29 mouse cellular contexts compared by ENCODE assay signal in the genomic region with DNA sequence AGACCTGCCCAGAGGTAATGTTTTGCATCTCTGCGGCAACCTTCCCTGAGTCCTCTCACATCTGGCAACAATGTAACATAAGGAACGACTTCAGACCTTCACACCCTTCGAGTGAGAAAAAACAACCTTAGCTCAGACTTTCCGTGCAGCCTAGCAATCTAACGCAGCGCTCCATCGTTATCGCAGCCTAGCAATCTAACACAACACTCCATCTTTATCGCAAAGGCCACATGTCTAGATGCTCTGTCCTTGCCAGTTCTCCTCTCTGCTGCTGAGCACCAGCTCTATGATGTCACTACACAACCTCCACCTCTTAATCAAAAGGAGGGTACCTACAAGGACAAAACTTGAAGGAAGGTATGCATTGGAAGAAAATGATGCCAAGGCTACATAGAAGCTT.
DNase-seq lines count a peak whose midpoint lies in the region; ATAC-seq and TF ChIP-seq lines count a peak whose summit lies in the region.
"Had no signal": no experiment of that assay in that cellular context is flagged by ENCODE, and none has a peak within 500 bp of the region (broad histone marks: within the 10 kb centered on the region; RNA-seq: fewer than 3 reads in every experiment).

No protein-coding gene starts in this region.

- peaks cover 22% of the 10 kb centered on the region; the same call in 1 of the 2 replicates for H3K4me1 ChIP-seq in embryonic facial prominence, embryonic 12.5 days
- peaks cover 19% of the 10 kb centered on the region for H3K4me1 ChIP-seq in embryonic facial prominence, embryonic 10.5 days
- peaks cover 56% of the 10 kb centered on the region for H3K4me1 ChIP-seq in limb, embryonic 10.5 days
- H3K4me1 ChIP-seq in limb, embryonic 14.5 days (ENCODE audit: control insufficient read depth, insufficient read depth, low read length), result peaks cover 20% of the 10 kb centered on the region
- H3K4me1 ChIP-seq: embryonic facial prominence, embryonic 15.5 days had no signal

- TF ChIP-seq POLR2A in limb, embryonic 14.5 days (IDR thresholded peaks at IDR 0.05; ENCODE audit: borderline replicate concordance, extremely low read depth, insufficient read depth, insufficient read length), result no peak

- no peaks in the 10 kb centered on the region for H3K36me3 ChIP-seq in embryonic facial prominence, embryonic 12.5 days
- H3K36me3 ChIP-seq in embryonic facial prominence, embryonic 10.5 days (replicated peaks), result no peaks in the 10 kb centered on the region
- H3K36me3 ChIP-seq in limb, embryonic 10.5 days, result no peaks in the 10 kb centered on the region
- H3K36me3 ChIP-seq in limb, embryonic 14.5 days (ENCODE audit: control insufficient read depth, insufficient read depth, low read length), result peaks cover 4% of the 10 kb centered on the region
- H3K36me3 ChIP-seq: embryonic facial prominence, embryonic 15.5 days; forebrain, embryonic 12.5 days; G1E had no signal

- no peaks in the 10 kb centered on the region for H3K9me3 ChIP-seq in embryonic facial prominence, embryonic 12.5 days
- no peaks in the 10 kb centered on the region for H3K9me3 ChIP-seq in embryonic facial prominence, embryonic 10.5 days
- H3K9me3 ChIP-seq in limb, embryonic 10.5 days (replicated peaks), result no peaks in the 10 kb centered on the region
- H3K9me3 ChIP-seq in limb, embryonic 14.5 days (ENCODE audit: control insufficient read depth, low read length), result no peaks in the 10 kb centered on the region
- H3K9me3 ChIP-seq: embryonic facial prominence, embryonic 13.5 days; embryonic facial prominence, embryonic 15.5 days; forebrain, embryonic 12.5 days had no signal

- DNase-seq in embryonic facial prominence, embryonic 10.5 days (ENCODE audit: low spot score), result no peak
- DNase-seq in testis, postnatal 14 days (ENCODE audit: low spot score), result peak; percentile 20
- no peak for DNase-seq in testis, postnatal 10 days (ENCODE audit: low spot score)
- no peak for DNase-seq in limb, embryonic 10.5 days (ENCODE audit: low spot score)
- peak; percentile 28 for DNase-seq in limb, embryonic 14.5 days (ENCODE audit: low spot score)
- DNase-seq in adrenal gland, adult 2 months, result no peak
- no peak for DNase-seq in left cerebral cortex, adult 11 months (ENCODE audit: low spot score)
- DNase-seq: adrenal gland, adult 8-10 months; adrenal gland, postnatal 14 days; adrenal gland, postnatal 36 days; B cell, adult 2 months; cerebellum, adult 11 months; cerebellum, adult 18-20 months; cerebellum, adult 8-10 months; cerebellum, adult 9-11 months; cerebellum, postnatal 14 days; cerebellum, postnatal 36 days; embryo, embryonic 11 days had no signal

- peak overlapping the region; percentile 57; the same call in 1 of the 2 replicates for H3K27ac ChIP-seq in embryonic facial prominence, embryonic 12.5 days
- H3K27ac ChIP-seq in embryonic facial prominence, embryonic 10.5 days (replicated peaks), result no peak overlapping the region; the same call in 1 of the 2 replicates
- peak overlapping the region; percentile 57 for H3K27ac ChIP-seq in limb, embryonic 10.5 days
- no peak overlapping the region for H3K27ac ChIP-seq in limb, embryonic 14.5 days (replicated peaks; ENCODE audit: low read depth, low read length)
- H3K27ac ChIP-seq: embryonic facial prominence, embryonic 13.5 days; embryonic facial prominence, embryonic 15.5 days; forebrain, embryonic 12.5 days had no signal

- H3K9ac ChIP-seq in embryonic facial prominence, embryonic 12.5 days, result no peak overlapping the region
- no peak overlapping the region for H3K9ac ChIP-seq in limb, embryonic 14.5 days (ENCODE audit: low read depth, low read length, severe bottlenecking)
- H3K9ac ChIP-seq: embryonic facial prominence, embryonic 13.5 days; embryonic facial prominence, embryonic 15.5 days; forebrain, embryonic 12.5 days had no signal

- H3K4me3 ChIP-seq in embryonic facial prominence, embryonic 12.5 days, result no peak overlapping the region
- H3K4me3 ChIP-seq in embryonic facial prominence, embryonic 10.5 days, result no peak overlapping the region
- no peak overlapping the region for H3K4me3 ChIP-seq in limb, embryonic 10.5 days
- no peak overlapping the region for H3K4me3 ChIP-seq in limb, embryonic 14.5 days (replicated peaks; ENCODE audit: low read length)
- H3K4me3 ChIP-seq: embryonic facial prominence, embryonic 13.5 days; embryonic facial prominence, embryonic 15.5 days; erythroblast, embryonic 14.5 days; forebrain, embryonic 10.5 days; forebrain, embryonic 12.5 days had no signal

- no peaks in the 10 kb centered on the region for H3K27me3 ChIP-seq in embryonic facial prominence, embryonic 12.5 days
- no peaks in the 10 kb centered on the region for H3K27me3 ChIP-seq in embryonic facial prominence, embryonic 10.5 days (replicated peaks; ENCODE audit: low read depth, poor library complexity, severe bottlenecking)
- H3K27me3 ChIP-seq in limb, embryonic 10.5 days (ENCODE audit: low read depth, poor library complexity, severe bottlenecking), result no peaks in the 10 kb centered on the region
- H3K27me3 ChIP-seq in limb, embryonic 14.5 days (ENCODE audit: control insufficient read depth, insufficient read depth, low read length), result no peaks in the 10 kb centered on the region
- H3K27me3 ChIP-seq: CH12.LX; embryonic facial prominence, embryonic 13.5 days; embryonic facial prominence, embryonic 15.5 days; forebrain, embryonic 12.5 days had no signal

- 63% methylated on average over 9 of the region's 9 CpGs for WGBS in embryonic facial prominence, embryonic 12.5 days
- WGBS in embryonic facial prominence, embryonic 10.5 days, result 78% methylated on average over 9 of the region's 9 CpGs
- 63% methylated on average over 9 of the region's 9 CpGs for WGBS in limb, embryonic 10.5 days
- WGBS in limb, embryonic 14.5 days, result 36% methylated on average over 9 of the region's 9 CpGs

- H3K4me2 ChIP-seq in embryonic facial prominence, embryonic 12.5 days (replicated peaks), result no peak overlapping the region
- H3K4me2 ChIP-seq in limb, embryonic 14.5 days (replicated peaks; ENCODE audit: low read depth, low read length, severe bottlenecking), result no peak overlapping the region
- H3K4me2 ChIP-seq: embryonic facial prominence, embryonic 13.5 days; embryonic facial prominence, embryonic 15.5 days; forebrain, embryonic 12.5 days had no signal

- ATAC-seq in embryonic facial prominence, embryonic 12.5 days (ENCODE audit: insufficient number of reproducible peaks, insufficient read depth, low FRiP score, low TSS enrichment), result no peak
- peak; percentile 47; the same call in 1 of the 2 replicates for ATAC-seq in limb, embryonic 14.5 days (ENCODE audit: low FRiP score, low read depth)
- ATAC-seq: CD4-positive, CD25-positive, alpha-beta regulatory T cell, adult 4 months; forebrain, embryonic 14.5 days; forebrain, embryonic 16.5 days had no signal

Comparison
In these comparisons a context has a peak if more than half of its experiments do, and no peak if none do; other contexts are left out.
1. H3K27ac ChIP-seq: peak in embryonic facial prominence, embryonic 12.5 days (single experiment) and limb, embryonic 10.5 days (single experiment); none in embryonic facial prominence, embryonic 10.5 days (single experiment) and limb, embryonic 14.5 days (single experiment).
2. DNase-seq: peak in testis, postnatal 14 days (single experiment) and limb, embryonic 14.5 days (single experiment); none in embryonic facial prominence, embryonic 10.5 days (single experiment), testis, postnatal 10 days (single experiment), limb, embryonic 10.5 days (single experiment), adrenal gland, adult 2 months (single experiment) and left cerebral cortex, adult 11 months (single experiment).